Mouse (Mus musculus) brain, embryonic 14.5 days (tissue): ENCODE data around the gene Klhl22.

ENCODE experiments used
- CTCF ChIP-seq: fragments of 200-500 bp; IDR thresholded peaks from 2 replicates; pipeline ENCODE4 v1.5.1; 2012; ENCODE audit warnings: inconsistent platforms, mild to moderate bottlenecking, moderate library complexity, borderline replicate concordance; ENCODE audit not compliant: insufficient read depth, insufficient read length; ENCODE audit errors: extremely low read depth
- POLR2A ChIP-seq: fragments of 200-500 bp; IDR thresholded peaks from 2 replicates; pipeline ENCODE4 v1.6.1; 2012; ENCODE audit warnings: mild to moderate bottlenecking, inconsistent platforms, borderline replicate concordance; ENCODE audit not compliant: poor library complexity, insufficient read depth, insufficient read length, severe bottlenecking; ENCODE audit errors: extremely low read depth

GRCm38 (mm10) chr16:17757756-17758155 lies 1.7 kb upstream of the Klhl22 start:
- no peak for TF ChIP-seq CTCF
- TF ChIP-seq POLR2A: no peak
